Mouse (Mus musculus): ENCODE results near the gene H2afx.
"Not testable (repeated sequence)": the region's sequence is repeated elsewhere in the genome, so short reads cannot be mapped to it uniquely, and the experiment has no call there.

The H2afx gene

GRCm38 (mm10) chr9:44334396-44335330, at the start of gene H2afx:
TSS of gene H2afx (plus strand) at chr9:44334694.
- peak; percentile 100 for DNase-seq

DNA sequence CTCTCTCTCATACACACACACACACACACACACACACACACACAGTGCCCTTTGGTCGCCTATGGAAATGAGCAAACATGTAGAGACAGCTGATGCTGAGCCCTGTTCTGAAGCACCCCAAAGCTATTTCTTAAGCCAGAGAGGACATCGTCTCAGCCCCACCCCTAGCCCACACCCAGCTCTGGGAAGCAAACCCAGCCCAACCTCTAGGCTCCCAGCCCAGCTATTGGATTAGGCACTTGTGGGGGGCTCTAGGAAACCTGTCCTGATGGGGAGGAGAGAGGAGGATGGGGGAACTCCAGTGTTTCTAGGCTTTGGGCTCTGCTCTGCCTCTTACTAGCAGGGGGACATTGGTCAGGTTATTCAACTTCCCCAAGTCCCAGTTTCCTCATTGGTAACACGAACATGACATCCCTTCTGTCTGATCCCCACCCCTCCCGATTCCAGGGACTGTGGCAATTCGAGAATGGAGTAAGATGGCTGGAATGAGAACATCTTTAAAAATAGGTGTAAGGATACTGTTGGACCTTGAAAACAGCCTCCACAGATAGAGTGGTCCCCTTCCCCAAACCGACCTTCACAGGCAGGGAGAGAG, 48.1 kb upstream of the H2afx start:
- DNase-seq: no peak

GRCm38 (mm10) chr9:44287003-44287400, 47.5 kb upstream of the H2afx start:
- no peak for DNase-seq

- no peak for DNase-seq
These were observed 47.0 kb upstream of the H2afx start for GRCm38 (mm10) chr9:44287401-44288075.

GRCm38 (mm10) chr9:44288076-44288958, 46.2 kb upstream of the H2afx start, which contains the start of gene Abcg4:
TSS of gene Abcg4 (minus strand) at chr9:44288615.
- peak; percentile 69 for DNase-seq

GRCm38 (mm10) chr9:44288959-44289291, 45.6 kb upstream of the H2afx start:
- peak; percentile 57 for DNase-seq

- peak; percentile 68 for DNase-seq
These were observed 42.0 kb upstream of the H2afx start for GRCm38 (mm10) chr9:44292490-44292889.

- DNase-seq: not testable (repeated sequence)
These were observed 34.5 kb upstream of the H2afx start for GRCm38 (mm10) chr9:44300001-44300400.

- peak; percentile 98 for DNase-seq
These were observed 28.9 kb upstream of the H2afx start, which contains the start of gene Hinfp for GRCm38 (mm10) chr9:44305466-44306079. TSS of gene Hinfp (minus strand) at chr9:44305671.

DNA sequence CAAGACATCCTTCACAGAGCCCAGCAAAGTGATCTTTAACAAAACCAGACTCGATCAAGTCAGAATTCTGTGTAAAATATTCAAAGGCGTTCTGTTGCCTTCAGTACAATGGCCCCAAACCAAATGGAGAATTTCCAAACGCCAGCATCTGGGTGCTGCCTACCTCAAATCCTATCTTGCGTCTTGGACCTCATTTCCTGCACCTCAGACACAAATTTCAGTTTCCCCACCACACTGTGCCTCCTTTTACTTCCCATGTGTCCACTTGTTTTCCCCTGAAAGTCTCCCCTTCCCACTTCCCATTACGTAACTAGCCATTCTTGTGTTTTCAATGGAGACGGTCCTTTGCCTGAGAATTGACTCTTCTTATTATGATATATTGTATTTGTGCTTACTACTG, 28.0 kb upstream of the H2afx start:
- DNase-seq: no peak

DNA sequence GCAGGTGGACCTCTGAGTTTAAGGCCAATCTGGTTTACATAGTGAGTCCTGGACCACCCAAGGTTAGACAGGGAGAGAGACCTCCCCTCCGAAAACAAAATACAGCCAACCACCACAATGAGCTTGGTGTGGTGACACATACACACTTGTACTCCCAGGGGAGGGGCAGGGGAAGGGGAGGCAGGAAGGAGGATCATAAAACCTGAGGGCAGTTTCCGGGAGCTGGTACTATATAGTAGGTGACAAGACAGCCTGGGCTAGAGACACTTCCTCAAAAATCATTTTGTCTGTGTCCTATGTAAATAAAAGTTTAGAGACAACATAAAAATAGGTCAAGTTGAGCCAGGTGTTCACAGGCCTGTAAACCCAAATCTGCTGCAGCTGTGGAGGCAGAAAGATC, 27.2 kb upstream of the H2afx start:
- DNase-seq: no peak

DNA sequence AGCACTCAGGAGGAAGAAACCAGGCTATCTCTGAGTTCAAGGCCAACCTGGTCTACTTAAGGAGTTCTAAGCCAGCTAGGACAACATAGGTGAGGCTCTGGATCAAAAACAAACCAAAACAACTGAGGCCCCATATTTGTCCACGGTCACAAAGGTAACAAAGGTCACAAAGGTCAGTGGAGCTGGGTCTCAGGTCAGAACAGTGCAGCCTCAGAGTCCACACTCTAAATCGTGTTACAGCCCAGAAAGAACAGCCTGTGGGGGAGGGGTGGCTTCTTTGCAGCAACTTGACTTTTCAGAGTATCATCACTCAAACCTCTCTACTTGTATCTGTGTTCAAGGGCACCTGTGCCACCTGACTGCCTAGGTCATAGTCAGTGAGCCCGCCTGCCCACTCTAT, 24.7 kb upstream of the H2afx start:
- DNase-seq: no peak

DNA sequence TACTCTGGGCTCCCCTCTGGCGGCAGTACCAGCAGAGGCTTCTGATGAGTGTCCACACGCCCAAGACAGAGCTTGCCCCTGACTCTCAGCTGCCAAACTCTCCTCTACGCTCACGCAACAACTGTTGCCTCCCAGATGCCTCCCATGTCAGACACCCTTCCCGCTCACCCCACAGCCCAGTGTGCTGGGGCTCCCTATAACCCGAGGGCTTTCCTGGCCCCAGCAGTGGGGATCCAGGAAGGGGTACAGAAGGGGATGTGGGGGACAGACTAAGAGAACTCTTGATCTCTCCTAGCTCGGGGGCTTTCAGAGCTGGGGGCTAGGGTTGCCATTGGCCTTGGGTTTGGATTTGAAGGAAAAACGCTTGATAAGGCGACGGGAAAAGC, 23.8 kb upstream of the H2afx start:
- DNase-seq: no peak

- DNase-seq: no peak
These were observed 23.1 kb upstream of the H2afx start for GRCm38 (mm10) chr9:44311136-44312134.

GRCm38 (mm10) chr9:44313476-44314256, 20.8 kb upstream of the H2afx start:
- peak; percentile 67 for DNase-seq

DNA sequence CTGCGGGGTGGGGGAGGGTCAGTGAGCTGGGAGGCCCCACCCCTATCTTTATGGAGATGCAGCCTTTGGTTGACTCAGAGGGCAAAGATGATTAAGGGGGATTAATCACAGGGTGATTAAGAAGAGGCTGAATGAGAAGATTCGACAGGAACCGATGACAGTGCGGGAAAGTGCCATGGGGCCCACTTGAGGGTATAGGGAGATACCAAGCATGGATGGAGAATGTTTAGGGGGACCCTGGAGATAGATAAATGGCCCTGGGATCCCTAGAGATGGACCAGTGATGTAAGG, 20.3 kb upstream of the H2afx start:
- no peak for DNase-seq

DNA sequence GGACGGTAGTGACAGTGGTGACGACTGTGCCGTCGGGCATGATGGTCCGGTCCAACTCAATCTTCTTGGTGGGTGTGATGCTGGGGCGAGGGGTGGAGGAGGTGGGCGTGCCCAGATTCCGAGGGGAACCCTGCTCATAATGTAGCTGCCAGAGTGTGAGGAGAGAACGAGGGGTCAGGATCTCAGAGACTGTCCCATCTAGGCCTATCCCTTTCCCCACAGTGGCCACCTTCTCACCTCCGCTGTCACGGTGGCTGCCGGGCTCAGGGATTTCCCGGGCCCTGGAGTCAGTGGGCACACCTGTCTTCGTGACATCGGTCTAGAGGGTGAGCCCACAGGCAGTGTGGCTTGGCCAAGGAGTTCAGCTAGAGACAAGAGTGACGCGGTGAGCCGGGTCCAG, 19.6 kb upstream of the H2afx start:
- DNase-seq: peak; percentile 40

DNA sequence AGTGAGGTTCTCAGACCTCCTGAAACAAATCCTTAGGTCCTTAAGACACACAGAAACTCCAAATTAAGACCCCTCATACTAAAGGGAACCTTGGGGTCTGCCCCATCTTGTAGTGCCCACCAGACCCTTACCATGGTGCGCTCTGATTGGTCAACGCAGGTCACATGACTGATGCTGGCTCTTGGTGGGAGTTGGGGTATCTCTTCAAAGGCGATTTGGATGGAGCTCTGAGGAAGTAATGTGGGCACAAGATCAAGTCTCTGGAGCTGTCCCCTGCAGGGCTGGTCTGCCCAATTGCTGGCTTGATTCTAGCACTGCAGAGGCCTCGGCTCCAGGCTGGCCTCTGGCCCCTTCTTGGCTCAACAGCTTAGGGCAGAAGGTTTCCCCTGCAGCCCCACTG, 17.0 kb upstream of the H2afx start:
- DNase-seq: peak; percentile 52

GRCm38 (mm10) chr9:44318076-44318825, 16.2 kb upstream of the H2afx start:
- DNase-seq: peak; percentile 41

GRCm38 (mm10) chr9:44318826-44319095, 15.7 kb upstream of the H2afx start:
- DNase-seq: peak; percentile 49
